Mouse (Mus musculus): ENCODE measurements around the gene Ephb2. TPM values are rescaled to one million over a fixed set of nuclear protein-coding genes. Genes with fewer than 3 reads are reported as not detected.
A peak's percentile ranks its signal among the peaks of the same experiment; 100 is the strongest.

Gene Ephb2
- total and polyA plus RNA-seq, 3 experiments = 0.08 TPM; not detected in 2

GRCm38 (mm10) chr4:136711985-136712768, 123.6 kb downstream of the Ephb2 start:
- Histone ChIP-seq H3K4me3 (replicated peaks in 1 of 3; ENCODE audit: low read depth in 2 of 3, low read length in 2 of 3, poor library complexity in 1 of 3) (no peak overlapping the region), H3K36me3 (replicated peaks in 1 of 2; ENCODE audit: control insufficient read depth in 1 of 2, insufficient read depth in 1 of 2, low read length in 1 of 2) (no peaks in the 10 kb centered on the region), H3K27ac (ENCODE audit: insufficient read depth, low read depth) (no peak overlapping the region), H3K27me3 (replicated peaks) (no peaks in the 10 kb centered on the region), H3K9me3 (replicated peaks; ENCODE audit: low read length) (no peaks in the 10 kb centered on the region), H3K79me2 (replicated peaks; ENCODE audit: control insufficient read depth, extremely low read depth, insufficient read depth, poor library complexity, severe bottlenecking) (no peaks in the 10 kb centered on the region), H3K4me2 (ENCODE audit: insufficient read depth, low read depth, poor library complexity, severe bottlenecking) (no peak overlapping the region), H3K4me1 (ENCODE audit: control insufficient read depth in 1 of 2, insufficient read depth in 2 of 2) (peaks cover 18 to 54% of the 10 kb centered on the region in 2 experiments), H3K9ac (ENCODE audit: insufficient read depth, low read depth) (no peak overlapping the region)
- no peak for DNase-seq (ENCODE audit: extremely low read depth)
- dilution Hi-C loops (cut with MboI; ENCODE audit: extremely low pct_ligation_motif_present, extremely low pct_unique_long_range_greater_than_20kb, low sequenced_read_pairs) = no loop called here
- peak; percentile 14; the same call in 1 of the 2 replicates for TF ChIP-seq BHLHE40 (IDR thresholded peaks at IDR 0.05; ENCODE audit: low read depth, low read length)
- no peak for TF ChIP-seq POLR2AphosphoS2 (IDR thresholded peaks at IDR 0.05; ENCODE audit: low read depth, low read length)
- in situ Hi-C loops (cut with MboI; ENCODE audit: low pct_ligation_motif_present, low pct_unique_long_range_greater_than_20kb, low sequenced_read_pairs) = no loop called here

GRCm38 (mm10) chr4:136710345-136710744, 125.4 kb downstream of the Ephb2 start:
- H3K4me1 ChIP-seq (ENCODE audit: control insufficient read depth in 1 of 2, insufficient read depth in 2 of 2) = peaks cover 18 to 48% of the 10 kb centered on the region in 2 experiments
- no peak overlapping the region for H3K27ac ChIP-seq (ENCODE audit: insufficient read depth, low read depth)
- H3K4me3 ChIP-seq (replicated peaks in 1 of 3; ENCODE audit: low read depth in 2 of 3, low read length in 2 of 3, poor library complexity in 1 of 3) = no peak overlapping the region
- no peak overlapping the region for H3K4me2 ChIP-seq (ENCODE audit: insufficient read depth, low read depth, poor library complexity, severe bottlenecking)
- no peak for DNase-seq (ENCODE audit: extremely low read depth)
- H3K9me3 ChIP-seq (replicated peaks; ENCODE audit: low read length) = no peaks in the 10 kb centered on the region
- TF ChIP-seq POLR2A (IDR thresholded peaks at IDR 0.05; ENCODE audit: low read depth, low read length) (no peak), CHD1 (IDR thresholded peaks at IDR 0.05; ENCODE audit: low read depth, low read length) (no peak), USF1 (IDR thresholded peaks at IDR 0.05; ENCODE audit: low read depth, low read length) (no peak), JUND (conservative IDR thresholded peaks at IDR 0.05; ENCODE audit: low read depth, low read length) (no peak), RCOR1 (conservative IDR thresholded peaks at IDR 0.05; ENCODE audit: low read depth, low read length) (no peak), ZC3H11A (IDR thresholded peaks at IDR 0.05; ENCODE audit: low read depth, low read length) (no peak), RAD21 (IDR thresholded peaks at IDR 0.05; ENCODE audit: low read depth, low read length) (no peak), ZNF384 (IDR thresholded peaks at IDR 0.05; ENCODE audit: low read depth, low read length) (no peak), SMC3 (IDR thresholded peaks at IDR 0.05; ENCODE audit: low read depth, low read length) (no peak), BHLHE40 (IDR thresholded peaks at IDR 0.05; ENCODE audit: low read depth, low read length) (no peak), USF2 (conservative IDR thresholded peaks at IDR 0.05; ENCODE audit: low read depth, low read length) (no peak), JUN (IDR thresholded peaks at IDR 0.05; ENCODE audit: insufficient read depth, low read depth, low read length) (no peak), PAX5 (IDR thresholded peaks at IDR 0.05; ENCODE audit: low read length) (no peak), MAFK (IDR thresholded peaks at IDR 0.05; ENCODE audit: insufficient replicate concordance, low read length) (no peak), UBTF (IDR thresholded peaks at IDR 0.05; ENCODE audit: low read depth, low read length) (no peak), ZKSCAN1 (IDR thresholded peaks at IDR 0.05; ENCODE audit: borderline replicate concordance, low read depth, low read length) (no peak)
- H3K27me3 ChIP-seq (replicated peaks) = no peaks in the 10 kb centered on the region
- in situ Hi-C loops (cut with MboI; ENCODE audit: low pct_ligation_motif_present, low pct_unique_long_range_greater_than_20kb, low sequenced_read_pairs) = no loop called here
- dilution Hi-C loops (cut with MboI; ENCODE audit: extremely low pct_ligation_motif_present, extremely low pct_unique_long_range_greater_than_20kb, low sequenced_read_pairs) = no loop called here
- no peaks in the 10 kb centered on the region for H3K36me3 ChIP-seq (replicated peaks in 1 of 2; ENCODE audit: control insufficient read depth in 1 of 2, insufficient read depth in 1 of 2, low read length in 1 of 2)
- no peak overlapping the region for H3K9ac ChIP-seq (ENCODE audit: insufficient read depth, low read depth)
- no peaks in the 10 kb centered on the region for H3K79me2 ChIP-seq (replicated peaks; ENCODE audit: control insufficient read depth, extremely low read depth, insufficient read depth, poor library complexity, severe bottlenecking)
